Mouse (Mus musculus): ENCODE data around the gene Ipmk.

Gene Ipmk

DNA sequence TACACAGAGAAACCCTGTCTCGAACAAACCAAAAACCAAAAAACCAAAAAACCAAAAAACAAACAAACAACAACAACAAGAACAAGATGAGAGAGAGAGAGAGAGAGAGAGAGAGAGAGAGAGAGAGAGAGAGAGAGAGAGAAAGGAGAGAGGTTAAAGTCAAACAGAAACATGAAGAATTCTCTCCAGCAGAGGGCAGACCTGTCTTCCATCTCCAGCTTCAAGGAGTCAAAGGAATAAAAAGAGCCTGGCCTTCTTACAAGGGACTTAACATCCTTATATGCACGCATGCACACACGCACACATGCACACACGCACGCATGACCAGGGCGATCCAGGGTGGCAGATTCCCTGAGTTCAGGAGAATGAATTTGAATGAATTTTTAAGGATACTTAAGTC is 83.1 kb downstream of the Ipmk start:
- no peak for DNase-seq

DNA sequence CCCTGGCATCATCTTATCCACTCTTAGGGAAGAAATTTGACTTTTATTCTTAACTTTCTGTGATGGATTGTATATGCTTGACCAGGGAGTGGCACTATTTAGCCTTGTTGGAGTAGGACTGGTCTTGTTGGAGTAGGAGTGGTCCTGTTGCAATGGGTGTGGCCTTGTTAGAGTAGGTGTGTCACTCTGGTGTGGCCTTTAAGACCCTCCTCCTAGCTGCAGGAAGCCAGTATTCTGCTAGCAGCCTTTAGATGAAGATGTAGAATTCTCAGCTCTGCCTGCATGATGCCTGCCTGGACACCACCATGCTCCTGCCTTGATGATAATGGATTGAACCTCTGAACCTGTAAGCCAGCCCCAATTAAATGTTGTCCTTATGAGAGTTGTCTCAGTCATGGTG is 95.5 kb downstream of the Ipmk start:
- no peak for DNase-seq

DNA sequence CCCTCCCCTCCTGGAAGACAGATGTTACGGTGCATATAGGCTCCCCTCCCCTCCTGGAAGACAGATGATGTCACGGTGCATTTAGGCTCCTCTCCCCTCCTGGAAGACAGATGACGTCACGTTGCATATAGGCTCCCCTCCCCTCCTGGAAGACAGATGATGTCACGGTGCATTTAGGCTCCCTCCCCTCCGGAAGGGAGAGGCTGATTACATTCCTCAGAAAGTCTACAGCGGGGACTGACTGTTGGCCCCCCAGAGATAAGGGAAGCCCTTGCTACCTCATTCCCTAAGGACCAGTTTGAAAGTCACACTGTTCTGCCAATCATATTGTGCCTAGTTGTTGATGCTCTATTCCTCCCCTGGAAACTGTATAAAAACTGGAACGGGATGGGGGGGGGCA is 100.1 kb downstream of the Ipmk start:
- DNase-seq = no peak

DNA sequence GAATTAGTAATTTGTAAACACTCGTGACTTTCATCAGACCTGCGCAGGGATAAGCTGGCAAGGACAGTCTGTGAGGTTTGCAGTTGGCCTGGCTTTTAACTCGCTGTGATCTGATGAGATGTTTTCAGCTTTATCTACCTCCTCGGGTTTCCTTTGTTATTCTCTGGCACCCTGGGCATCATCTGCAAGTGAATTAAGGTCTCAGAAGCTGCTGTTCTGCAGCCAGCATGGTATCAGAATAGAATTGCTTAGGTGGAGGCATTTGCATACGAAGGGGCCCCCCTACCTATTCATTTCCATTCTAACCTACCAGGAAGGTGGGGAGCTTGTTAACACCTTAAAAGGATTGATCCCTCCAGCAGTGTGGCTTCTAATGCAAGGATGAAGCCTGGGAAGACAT is 100.7 kb downstream of the Ipmk start:
- no peak for DNase-seq

DNA sequence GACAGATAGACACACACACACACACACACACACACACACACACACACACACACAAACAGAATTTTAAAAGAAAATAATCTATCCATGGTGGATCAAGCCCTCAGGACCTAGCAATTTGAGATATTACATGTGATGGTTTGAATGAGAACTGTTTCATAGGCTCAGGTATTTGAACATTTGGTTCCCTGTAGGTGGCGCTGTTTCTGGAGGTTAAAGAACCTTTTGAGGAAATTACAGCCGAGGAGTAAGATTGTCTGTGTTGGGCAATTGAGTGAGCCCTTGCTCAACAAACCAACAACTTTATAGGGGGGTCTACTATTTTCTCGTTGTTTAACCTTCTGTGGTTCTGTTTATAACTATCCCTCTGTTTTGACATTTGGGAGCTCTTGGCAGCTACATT is 107.8 kb downstream of the Ipmk start:
- no peak for DNase-seq

DNA sequence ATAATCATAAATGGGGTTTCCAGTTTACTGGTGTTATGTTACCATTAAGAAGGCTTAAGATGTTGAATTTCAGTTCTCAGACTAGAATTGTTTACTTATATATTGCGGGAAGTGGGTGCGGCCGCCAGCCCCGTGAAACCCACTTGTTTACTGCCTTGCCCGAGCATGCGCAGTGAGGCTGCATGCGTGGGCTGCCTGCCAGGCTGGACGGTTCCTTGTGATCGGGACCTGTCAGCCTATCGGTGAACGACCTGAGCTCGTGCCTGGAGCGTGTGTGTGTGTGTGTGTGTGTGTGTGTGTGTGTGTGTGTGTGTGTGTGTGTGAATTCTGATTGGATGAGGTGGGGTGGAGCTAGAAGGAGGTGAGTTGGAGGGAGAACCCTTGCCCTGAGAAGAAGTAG is 114.8 kb downstream of the Ipmk start:
- DNase-seq = peak; percentile 7

DNA sequence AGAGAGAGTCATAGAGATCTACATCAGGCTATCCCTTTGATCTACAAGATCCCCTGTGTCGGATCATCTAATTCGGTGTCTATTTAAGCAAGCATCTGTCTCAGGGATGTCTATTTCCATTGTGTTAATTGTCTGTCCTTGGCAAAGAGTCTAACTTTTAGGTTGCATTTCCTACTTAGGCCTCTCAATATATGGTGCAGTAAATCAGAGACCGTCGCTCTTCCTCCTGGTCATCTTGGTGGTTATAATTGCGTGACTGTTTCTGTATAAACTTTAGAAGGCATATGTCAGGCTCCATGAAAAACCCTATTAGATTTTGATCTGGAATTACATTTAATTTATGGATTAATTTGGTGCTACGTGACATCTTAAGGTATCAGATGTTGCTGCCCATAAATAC is 116.9 kb downstream of the Ipmk start:
- no peak for DNase-seq

DNA sequence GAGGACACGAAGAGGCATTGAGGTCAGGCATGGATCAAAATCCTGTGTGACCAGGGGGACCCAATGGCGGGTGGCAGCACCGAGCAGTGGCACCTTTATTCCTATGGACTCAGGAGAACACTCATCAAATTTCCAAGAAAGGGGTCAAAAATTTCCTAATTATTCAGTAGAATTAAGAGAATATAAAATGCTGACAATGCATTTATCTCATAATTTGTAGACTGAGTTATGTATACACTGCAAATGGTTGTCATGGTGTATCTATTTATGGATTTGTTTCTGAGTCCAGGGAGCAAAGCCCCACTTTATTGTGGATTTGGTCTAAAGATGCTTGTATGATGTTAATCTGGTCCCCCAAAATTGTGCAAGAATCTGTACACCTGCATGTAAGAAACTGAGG is 120.8 kb downstream of the Ipmk start:
- DNase-seq = no peak

DNA sequence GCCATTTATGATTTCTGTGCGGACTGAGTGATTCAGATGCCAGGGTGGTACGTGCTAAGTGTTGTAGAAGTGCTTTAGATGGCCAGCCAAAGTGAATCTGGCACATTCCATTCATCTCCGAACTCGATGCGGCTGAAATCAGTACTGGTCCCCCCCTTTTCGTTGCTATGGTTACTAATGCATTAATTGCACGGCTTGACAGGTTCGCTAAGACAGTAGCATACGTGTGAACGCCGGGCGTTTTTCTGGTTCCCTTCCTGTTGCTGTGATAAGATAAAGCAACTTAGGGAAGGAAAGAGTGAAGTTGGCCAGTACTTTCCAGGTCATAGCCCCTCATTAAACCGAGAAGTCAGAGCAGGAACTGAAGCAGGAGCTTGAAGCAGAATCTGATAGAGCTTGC is 122.2 kb downstream of the Ipmk start:
- no peak for DNase-seq

DNA sequence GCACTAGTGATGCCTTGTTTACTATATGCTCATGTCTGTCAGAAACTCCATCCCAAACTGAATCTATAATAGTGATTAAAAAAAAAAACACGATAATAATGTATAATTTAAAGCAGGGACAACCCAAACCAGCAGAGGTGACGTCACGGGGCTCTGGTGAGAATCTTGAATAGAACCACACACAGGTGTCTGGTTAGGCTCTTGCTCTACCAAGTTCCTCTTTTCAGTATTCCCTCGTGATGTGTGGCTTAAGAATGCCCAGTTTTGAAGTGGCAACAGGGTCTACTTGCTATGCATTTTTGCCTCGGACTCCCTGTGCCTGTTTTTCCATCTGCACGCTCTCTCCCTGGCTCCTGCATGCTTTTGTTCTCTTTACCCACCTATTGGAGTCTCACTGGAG is 124.5 kb downstream of the Ipmk start:
- DNase-seq = no peak

DNA sequence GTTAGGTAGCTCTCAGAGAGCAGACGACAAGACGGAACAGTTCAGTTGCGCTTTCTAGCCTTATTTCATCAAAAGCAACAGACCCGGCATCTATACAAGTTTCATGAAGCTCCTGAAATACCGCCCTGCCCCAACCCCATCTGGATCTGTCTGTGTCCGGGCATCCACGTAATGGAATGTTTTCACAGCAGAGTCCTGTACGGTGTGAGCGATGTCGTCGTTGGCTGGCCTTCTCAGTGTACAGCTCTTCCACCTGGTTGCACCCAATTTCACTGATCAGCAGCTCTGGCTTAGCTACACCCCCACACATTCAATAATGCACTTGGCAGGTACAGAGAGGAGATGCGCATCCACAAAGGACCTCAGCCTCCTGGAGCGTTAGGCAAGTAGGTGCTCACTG is 126.0 kb downstream of the Ipmk start:
- no peak for DNase-seq

DNA sequence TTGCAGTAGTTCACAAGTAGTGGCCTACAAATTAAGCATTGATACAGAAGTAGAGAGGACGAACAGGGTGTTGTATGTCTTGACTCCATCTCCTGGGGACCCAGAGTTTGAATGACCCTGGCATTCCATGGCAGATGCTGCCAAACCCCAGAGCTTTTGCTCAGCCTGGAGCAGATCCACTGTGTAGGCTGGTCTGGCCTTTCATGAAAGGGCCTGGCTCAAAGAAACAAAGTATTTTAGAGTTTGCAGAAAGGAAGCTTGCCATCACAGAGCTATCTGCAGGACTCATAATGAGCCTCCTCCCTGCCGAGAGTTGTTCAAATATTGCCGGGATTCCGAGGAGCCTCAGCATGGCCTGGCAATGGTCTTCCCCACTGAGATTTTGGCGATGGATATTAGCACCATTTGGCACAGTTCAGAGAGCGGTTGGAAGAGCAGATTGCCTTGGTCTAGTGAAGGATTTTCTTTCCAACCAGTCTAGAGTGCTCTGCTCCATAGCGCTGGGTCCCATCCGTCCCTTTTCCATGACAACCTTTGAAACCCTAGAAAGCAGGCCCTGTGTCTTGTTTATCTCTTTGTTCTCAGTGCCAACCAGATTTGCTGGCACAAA is 129.0 kb downstream of the Ipmk start:
- DNase-seq = no peak

DNA sequence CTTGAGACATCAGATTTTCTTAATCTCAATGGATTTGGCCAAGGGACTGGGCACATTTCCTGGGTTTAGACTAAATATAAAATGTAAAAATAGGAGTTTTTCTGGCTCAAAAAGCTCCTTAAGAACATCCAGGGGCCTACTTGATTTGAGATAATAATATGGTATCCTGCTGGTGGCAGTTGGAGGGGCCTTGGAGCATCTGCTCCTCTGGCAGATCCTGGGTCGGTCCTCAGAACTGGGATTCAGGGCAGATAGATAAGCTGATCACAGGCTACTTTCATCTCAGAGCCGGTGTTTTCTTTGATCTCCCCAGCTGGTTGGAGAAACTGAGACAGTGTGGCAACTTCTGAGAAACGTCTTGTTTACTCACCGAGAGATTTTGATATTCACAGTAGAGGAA is 129.6 kb downstream of the Ipmk start:
- no peak for DNase-seq

DNA sequence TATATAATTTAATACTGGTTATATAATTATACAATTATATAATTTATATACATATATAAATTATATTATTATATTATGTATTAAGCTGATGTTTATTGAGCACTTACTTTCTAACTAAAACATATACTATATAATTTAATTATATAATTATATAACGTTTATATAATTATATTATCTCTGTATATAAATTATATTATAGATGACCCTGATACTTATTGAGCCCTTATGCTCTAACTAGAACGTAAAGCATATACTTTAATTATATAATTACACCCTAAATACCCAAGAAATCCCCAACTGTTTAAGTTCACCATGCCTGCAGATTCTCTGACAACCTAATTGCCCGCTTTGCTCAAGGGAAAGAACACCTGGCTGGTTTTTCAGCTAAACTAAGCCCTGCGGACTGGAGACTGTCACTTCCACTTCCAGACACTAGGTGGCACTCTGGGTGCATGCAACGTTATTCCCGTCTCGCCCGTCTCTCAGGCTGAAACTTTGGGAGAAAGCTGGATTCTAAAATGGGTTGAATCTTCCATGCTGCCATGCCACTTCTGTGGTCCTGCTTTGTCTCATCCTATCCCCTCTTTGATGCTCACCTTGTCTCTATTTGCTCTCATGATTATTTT is 132.2 kb downstream of the Ipmk start:
- peak; percentile 68 for DNase-seq
